Mouse (Mus musculus): Measurements from ENCODE around the gene 1810010D01Rik. TPM values are rescaled to one million over a fixed set of nuclear protein-coding genes. Genes with fewer than 3 reads are reported as not detected.

1810010D01Rik gene
- polyA plus RNA-seq, 1 experiment: 2.5 TPM

DNA sequence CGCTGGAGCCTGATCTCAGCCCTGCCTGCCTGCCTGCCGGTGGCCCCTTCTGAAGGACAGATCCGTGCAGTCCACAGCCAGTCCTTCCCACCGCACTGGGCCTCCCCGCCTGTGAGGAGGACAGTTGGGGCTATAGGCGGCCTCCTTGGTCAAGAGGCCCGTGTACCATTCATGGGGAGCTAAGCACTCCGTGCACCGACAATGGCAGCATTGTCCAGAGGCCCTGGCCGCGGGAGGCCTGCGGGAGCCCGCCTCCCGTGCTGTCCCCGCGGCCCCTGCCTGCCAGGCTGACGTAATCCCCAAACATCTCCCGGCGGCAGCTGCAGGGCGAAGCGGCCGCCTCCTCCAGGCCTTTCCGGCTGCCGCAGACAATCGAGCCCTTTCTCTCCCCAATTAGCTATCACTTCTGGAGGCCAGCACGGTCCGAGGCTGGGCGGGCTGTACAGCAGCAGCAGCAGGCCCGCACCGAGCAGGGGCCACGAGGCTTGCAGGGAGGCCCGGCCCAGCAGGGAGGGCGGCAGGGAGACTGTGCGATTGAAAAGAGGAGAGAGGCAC, 1.8 kb downstream of the 1810010D01Rik start:
- WGBS: 47% methylated on average over 34 of the region's 34 CpGs
- Histone ChIP-seq H3K4me1 (replicated peaks; ENCODE audit: control insufficient read depth, insufficient read depth, low read length) (no peaks in the 10 kb centered on the region; the same call in 1 of the 2 replicates), H3K36me3 (ENCODE audit: control insufficient read depth, insufficient read depth, low read length) (no peaks in the 10 kb centered on the region), H3K4me3 (ENCODE audit: control insufficient read depth, insufficient read depth, low read length) (no peak overlapping the region), H3K27ac (ENCODE audit: control insufficient read depth, insufficient read depth, low read length) (no peak overlapping the region), H3K27me3 (ENCODE audit: control insufficient read depth, insufficient read depth, low read length) (no peaks in the 10 kb centered on the region)
- no peak for TF ChIP-seq POLR2A (IDR thresholded peaks at IDR 0.05; ENCODE audit: control insufficient read depth, extremely low read depth, insufficient read depth, low read length, poor library complexity)
- no peak for TF ChIP-seq CTCF (IDR thresholded peaks at IDR 0.05; ENCODE audit: borderline replicate concordance, control insufficient read depth, extremely low read depth, insufficient read depth, low read length, poor library complexity)
- no peak for DNase-seq

DNA sequence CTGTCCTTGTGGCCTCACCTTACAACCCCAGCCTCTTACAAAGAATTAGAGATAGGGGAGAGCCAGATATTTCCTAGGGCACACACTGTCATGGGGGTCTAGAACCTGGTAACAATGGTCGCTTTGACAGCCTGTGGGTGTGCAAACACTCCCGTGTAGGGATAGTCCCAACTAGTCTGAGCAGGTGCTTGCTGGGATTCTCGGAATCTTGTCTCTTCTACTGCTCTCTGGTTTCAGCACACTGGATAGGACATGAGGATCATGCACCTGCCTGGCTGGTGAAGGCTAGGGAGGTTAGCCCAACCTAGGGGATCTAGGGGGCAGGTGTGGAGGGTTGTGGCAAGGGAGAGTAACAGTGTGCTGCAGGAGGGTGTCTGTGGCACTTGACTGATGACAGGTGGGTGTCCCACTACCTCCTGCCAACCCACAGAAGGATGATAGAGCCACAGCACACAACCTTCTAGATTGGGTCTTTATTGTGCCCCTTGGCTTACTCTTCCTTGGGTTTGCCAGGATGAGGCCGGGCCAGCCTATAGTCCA, 2.5 kb downstream of the 1810010D01Rik start:
- Histone ChIP-seq H3K36me3 (ENCODE audit: control insufficient read depth, insufficient read depth, low read length) (no peaks in the 10 kb centered on the region), H3K27me3 (ENCODE audit: control insufficient read depth, insufficient read depth, low read length) (no peaks in the 10 kb centered on the region), H3K4me3 (ENCODE audit: control insufficient read depth, insufficient read depth, low read length) (no peak overlapping the region), H3K27ac (ENCODE audit: control insufficient read depth, insufficient read depth, low read length) (no peak overlapping the region), H3K4me1 (replicated peaks; ENCODE audit: control insufficient read depth, insufficient read depth, low read length) (no peaks in the 10 kb centered on the region; the same call in 1 of the 2 replicates)
- TF ChIP-seq CTCF (IDR thresholded peaks at IDR 0.05; ENCODE audit: borderline replicate concordance, control insufficient read depth, extremely low read depth, insufficient read depth, low read length, poor library complexity) (no peak), POLR2A (IDR thresholded peaks at IDR 0.05; ENCODE audit: control insufficient read depth, extremely low read depth, insufficient read depth, low read length, poor library complexity) (no peak)
- DNase-seq: no peak
- 94% methylated on average over 4 of the region's 4 CpGs for WGBS

DNA sequence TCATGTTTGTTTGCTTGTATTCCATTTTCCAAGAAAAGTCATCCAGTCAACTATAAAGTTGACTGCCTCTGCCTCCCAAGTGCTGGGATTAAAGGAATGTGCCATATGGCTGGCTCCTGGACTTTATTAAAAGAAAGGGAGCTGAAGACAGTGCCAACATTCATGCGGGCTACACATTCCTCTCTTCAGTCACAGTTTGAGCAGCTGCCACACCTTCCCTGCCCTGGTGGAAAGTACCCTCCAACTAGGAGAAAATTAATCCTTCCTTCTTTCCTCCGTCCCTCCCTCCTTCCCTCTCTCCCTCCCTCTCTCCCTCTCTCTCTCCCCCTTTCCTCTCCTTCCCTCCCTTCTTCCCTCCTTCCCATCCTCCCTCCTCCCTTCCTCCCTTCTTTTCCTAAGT, 8.2 kb downstream of the 1810010D01Rik start:
- DNase-seq: no peak
- H3K27ac ChIP-seq (ENCODE audit: control insufficient read depth, insufficient read depth, low read length): no peak overlapping the region
- H3K36me3 ChIP-seq (ENCODE audit: control insufficient read depth, insufficient read depth, low read length): no peaks in the 10 kb centered on the region
- H3K4me1 ChIP-seq (replicated peaks; ENCODE audit: control insufficient read depth, insufficient read depth, low read length): no peaks in the 10 kb centered on the region
- H3K27me3 ChIP-seq (ENCODE audit: control insufficient read depth, insufficient read depth, low read length): no peaks in the 10 kb centered on the region
- no peak overlapping the region for H3K4me3 ChIP-seq (ENCODE audit: control insufficient read depth, insufficient read depth, low read length)
- 88% methylated on average over 2 of the region's 2 CpGs for WGBS
- TF ChIP-seq CTCF (IDR thresholded peaks at IDR 0.05; ENCODE audit: borderline replicate concordance, control insufficient read depth, extremely low read depth, insufficient read depth, low read length, poor library complexity) (no peak), POLR2A (IDR thresholded peaks at IDR 0.05; ENCODE audit: control insufficient read depth, extremely low read depth, insufficient read depth, low read length, poor library complexity) (no peak)

DNA sequence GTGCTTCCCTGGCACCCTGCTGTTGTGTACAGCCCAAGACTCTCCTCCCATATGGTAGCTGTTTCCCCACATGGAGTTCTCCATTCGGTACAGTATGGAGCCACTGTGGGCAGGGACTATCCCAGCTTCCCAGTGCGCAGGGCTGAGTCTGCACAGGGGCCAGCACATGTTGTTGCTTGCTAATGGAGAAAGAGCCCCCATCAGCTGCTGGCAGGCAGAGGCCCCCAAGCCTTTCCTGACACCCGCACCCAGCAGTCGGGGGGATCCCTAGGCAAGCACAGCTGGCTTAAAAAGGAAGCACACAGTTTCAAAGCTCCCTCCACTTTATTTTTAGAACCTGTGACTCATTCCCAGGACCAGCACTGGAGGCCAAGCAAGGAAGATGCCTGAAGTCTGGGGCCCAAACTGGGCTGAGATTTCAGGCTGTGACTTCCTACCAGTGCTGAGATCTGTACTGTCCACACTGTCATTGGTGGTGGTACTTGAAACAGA, 9.7 kb downstream of the 1810010D01Rik start:
- 68% methylated on average over 4 of the region's 4 CpGs for WGBS
- no peaks in the 10 kb centered on the region for H3K36me3 ChIP-seq (ENCODE audit: control insufficient read depth, insufficient read depth, low read length)

DNA sequence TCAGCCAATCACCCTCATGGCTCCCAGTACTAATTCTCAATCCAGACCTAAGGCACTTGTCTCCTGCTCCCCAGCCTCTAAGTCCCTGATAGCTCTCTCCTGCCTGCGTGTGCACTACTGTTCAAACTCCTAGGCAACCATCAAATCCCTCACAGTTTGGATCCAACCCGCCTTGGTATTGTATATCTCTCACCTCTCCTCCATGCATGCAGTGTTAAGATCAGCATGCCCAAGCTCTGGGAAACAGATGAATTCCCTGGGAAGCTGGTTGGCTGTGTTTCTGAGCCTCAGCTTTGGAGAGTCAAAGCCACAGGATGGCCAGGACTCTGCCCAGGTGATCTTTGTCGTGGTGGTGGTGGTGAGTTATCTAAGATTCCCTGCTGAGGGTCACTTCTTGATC, 10.2 kb downstream of the 1810010D01Rik start:
- Histone ChIP-seq H3K4me3 (ENCODE audit: control insufficient read depth, insufficient read depth, low read length) (no peak overlapping the region), H3K36me3 (ENCODE audit: control insufficient read depth, insufficient read depth, low read length) (no peaks in the 10 kb centered on the region), H3K27me3 (ENCODE audit: control insufficient read depth, insufficient read depth, low read length) (no peaks in the 10 kb centered on the region), H3K4me1 (replicated peaks; ENCODE audit: control insufficient read depth, insufficient read depth, low read length) (no peaks in the 10 kb centered on the region), H3K27ac (ENCODE audit: control insufficient read depth, insufficient read depth, low read length) (no peak overlapping the region)
- 81% methylated on average over 3 of the region's 3 CpGs for WGBS
- DNase-seq: no peak
- no peak for TF ChIP-seq POLR2A (IDR thresholded peaks at IDR 0.05; ENCODE audit: control insufficient read depth, extremely low read depth, insufficient read depth, low read length, poor library complexity)
- TF ChIP-seq CTCF (IDR thresholded peaks at IDR 0.05; ENCODE audit: borderline replicate concordance, control insufficient read depth, extremely low read depth, insufficient read depth, low read length, poor library complexity): no peak

More for the DNA sequence above, 9.7 kb downstream of the 1810010D01Rik start:
- no peak overlapping the region for H3K4me3 ChIP-seq (ENCODE audit: control insufficient read depth, insufficient read depth, low read length)
- no peak overlapping the region for H3K27ac ChIP-seq (ENCODE audit: control insufficient read depth, insufficient read depth, low read length)
- H3K4me1 ChIP-seq (replicated peaks; ENCODE audit: control insufficient read depth, insufficient read depth, low read length): no peaks in the 10 kb centered on the region
- TF ChIP-seq POLR2A (IDR thresholded peaks at IDR 0.05; ENCODE audit: control insufficient read depth, extremely low read depth, insufficient read depth, low read length, poor library complexity) (no peak), CTCF (IDR thresholded peaks at IDR 0.05; ENCODE audit: borderline replicate concordance, control insufficient read depth, extremely low read depth, insufficient read depth, low read length, poor library complexity) (no peak)
- DNase-seq: no peak
- no peaks in the 10 kb centered on the region for H3K27me3 ChIP-seq (ENCODE audit: control insufficient read depth, insufficient read depth, low read length)

DNA sequence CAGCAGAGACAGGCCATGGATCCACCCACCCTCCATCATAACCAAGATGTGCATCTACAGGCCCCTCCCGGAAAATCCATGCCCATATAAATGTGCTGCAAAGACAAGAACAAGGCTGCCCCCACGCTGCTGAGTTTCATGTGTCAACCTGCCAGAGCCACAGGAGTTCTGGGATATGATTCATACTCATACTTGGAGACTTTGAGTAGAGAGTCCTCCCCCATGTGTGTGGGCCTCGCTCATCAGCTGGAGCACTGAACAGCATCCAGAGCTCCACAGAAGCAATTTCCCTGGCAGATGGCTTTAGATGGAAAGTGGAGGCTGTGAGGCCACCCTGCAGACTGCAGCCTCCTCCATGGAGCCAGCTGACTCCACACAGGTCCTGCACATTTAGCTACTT, 10.9 kb downstream of the 1810010D01Rik start:
- no peaks in the 10 kb centered on the region for H3K4me1 ChIP-seq (replicated peaks; ENCODE audit: control insufficient read depth, insufficient read depth, low read length)
- no peak for TF ChIP-seq CTCF (IDR thresholded peaks at IDR 0.05; ENCODE audit: borderline replicate concordance, control insufficient read depth, extremely low read depth, insufficient read depth, low read length, poor library complexity)
- H3K36me3 ChIP-seq (ENCODE audit: control insufficient read depth, insufficient read depth, low read length): no peaks in the 10 kb centered on the region
- no peaks in the 10 kb centered on the region for H3K27me3 ChIP-seq (ENCODE audit: control insufficient read depth, insufficient read depth, low read length)
- WGBS: 97% methylated on average over 3 of the region's 3 CpGs
- no peak overlapping the region for H3K27ac ChIP-seq (ENCODE audit: control insufficient read depth, insufficient read depth, low read length)
- H3K4me3 ChIP-seq (ENCODE audit: control insufficient read depth, insufficient read depth, low read length): no peak overlapping the region
- DNase-seq: no peak

Measured in thymus, adult 2 months (tissue).